Mouse (Mus musculus): ENCODE data around the gene Gan.

GRCm38 (mm10) chr8:117252650-117253049 is 94.7 kb downstream of the Gan start:
- TF ChIP-seq POLR2A (IDR thresholded peaks at IDR 0.05; ENCODE audit: borderline replicate concordance, insufficient read depth, low read length) (no peak), CTCF (IDR thresholded peaks at IDR 0.05; ENCODE audit: borderline replicate concordance, insufficient read depth, low read depth, low read length) (no peak)
